Mouse (Mus musculus) kidney, postnatal 0 days (tissue): Measurements from ENCODE around the gene Gse1. TPM values are rescaled to one million over a fixed set of nuclear protein-coding genes. Genes with fewer than 3 reads are reported as not detected.
"Not testable (repeated sequence)": the region's sequence is repeated elsewhere in the genome, so short reads cannot be mapped to it uniquely, and the experiment has no call there.

Experiments
- ATAC-seq: fragments of 200-750 bp; cut with Nextera tagmentation; replicated peaks from 2 replicates; pipeline ENCODE4 v1.8.0; 2017; ENCODE audit warnings: low read depth, moderate number of reproducible peaks, moderate TSS enrichment, moderate library complexity; ENCODE audit not compliant: low FRiP score
- DNase-seq: peaks from one replicate; pipeline ENCODE4 v3.0.0-alpha.2; 2016; ENCODE audit warnings: low spot score
- H3K27ac ChIP-seq: fragments of 300-500 bp; sonication (generic); 2 replicates; pipeline ENCODE4 v1.5.1; 2014; ENCODE audit warnings: mild to moderate bottlenecking
- H3K27me3 ChIP-seq: fragments of 300-500 bp; sonication (generic); 2 replicates; pipeline ENCODE4 v1.6.1; 2014; ENCODE audit warnings: low read length, mixed read lengths; ENCODE audit not compliant: insufficient read depth
- H3K36me3 ChIP-seq: fragments of 300-500 bp; sonication (generic); 2 replicates; pipeline ENCODE4 v1.6.1; 2014; ENCODE audit warnings: low read length, mixed read lengths; ENCODE audit not compliant: insufficient read depth
- H3K4me1 ChIP-seq: fragments of 300-500 bp; sonication (generic); replicated peaks from 2 replicates; pipeline ENCODE4 v1.6.1; 2014; ENCODE audit warnings: antibody characterized with exemption, low read length, mixed read lengths; ENCODE audit not compliant: insufficient read depth
- H3K4me2 ChIP-seq: fragments of 300-500 bp; sonication (generic); 2 replicates; pipeline ENCODE4 v1.6.1; 2014; ENCODE audit warnings: mild to moderate bottlenecking, low read length, moderate library complexity, mixed read lengths
- H3K4me3 ChIP-seq: fragments of 300-500 bp; sonication (generic); replicated peaks from 2 replicates; pipeline ENCODE4 v1.5.1; 2014; ENCODE audit warnings: low read depth, low read length
- H3K9ac ChIP-seq: fragments of 300-500 bp; sonication (generic); 2 replicates; pipeline ENCODE4 v1.6.1; 2014; ENCODE audit warnings: low read depth, low read length
- H3K9me3 ChIP-seq: fragments of 300-500 bp; sonication (generic); replicated peaks from 2 replicates; pipeline ENCODE4 v1.6.1; 2016; ENCODE audit warnings: low read length, inconsistent platforms, mixed read lengths
- CTCF ChIP-seq: IDR thresholded peaks from 2 replicates; pipeline ENCODE4 v1.5.1; 2016; ENCODE audit warnings: antibody characterized with exemption, low read depth, mild to moderate bottlenecking, moderate library complexity
- WGBS: fragments of 180-500 bp; shearing (Covaris S2); extraction: QIAGEN DNeasy Blood & Tissue Kit; methylation state at CpG from one replicate; pipeline ENCODE4 v1.1.7; 2014; 5-methylcytosine and 5-hydroxymethylcytosine counted together
- polyA plus RNA-seq: library from polyadenylated mRNA; unstranded; fragments of >200 nt; fragmentation: Nextera tagmentation; extraction: Ambion mirVana; gene quantifications from 2 replicates; pipeline ENCODE4 v1.2.1, GENCODE M21; 2015

The Gse1 gene
- polyA plus RNA-seq, 1 experiment from 2014 or later, result 8.4 TPM

GRCm38 (mm10) chr8:120361301-120361700 is 133.0 kb downstream of the Gse1 start:
- Histone ChIP-seq H3K9me3 (no peaks in the 10 kb centered on the region), H3K27ac (no peak overlapping the region), H3K9ac (no peak overlapping the region), H3K4me2 (no peak overlapping the region), H3K4me3 (no peak overlapping the region), H3K36me3 (no peaks in the 10 kb centered on the region), H3K27me3 (no peaks in the 10 kb centered on the region), H3K4me1 (peaks cover 16% of the 10 kb centered on the region; the same call in 1 of the 2 replicates)
- 68% methylated on average over 8 of the region's 8 CpGs for WGBS
- TF ChIP-seq CTCF, result no peak
- no peak for DNase-seq
- no peak for ATAC-seq

GRCm38 (mm10) chr8:120363552-120364071 is 135.4 kb downstream of the Gse1 start:
- Histone ChIP-seq H3K27ac (peak overlapping the region; percentile 66; the same call in 1 of the 2 replicates), H3K4me2 (no peak overlapping the region), H3K9ac (no peak overlapping the region), H3K9me3 (no peaks in the 10 kb centered on the region), H3K4me1 (peaks cover 18% of the 10 kb centered on the region), H3K27me3 (no peaks in the 10 kb centered on the region), H3K4me3 (no peak overlapping the region), H3K36me3 (no peaks in the 10 kb centered on the region)
- peak; percentile 77 for TF ChIP-seq CTCF
- DNase-seq (peak; percentile 51), ATAC-seq (peak; percentile 23; the same call in 1 of the 2 replicates)
- 38% methylated on average over 10 of the region's 10 CpGs for WGBS

GRCm38 (mm10) chr8:120364093-120364725 is 136.0 kb downstream of the Gse1 start:
- 40% methylated on average over 7 of the region's 7 CpGs for WGBS
- H3K4me3 ChIP-seq, result no peak overlapping the region
- TF ChIP-seq CTCF, result peak; percentile 58
- no peak overlapping the region for H3K4me2 ChIP-seq
- H3K27ac ChIP-seq, result peak overlapping the region; percentile 66; the same call in 1 of the 2 replicates
- no peak overlapping the region for H3K9ac ChIP-seq
- ATAC-seq (peak; percentile 18; the same call in 1 of the 2 replicates), DNase-seq (peak; percentile 53)
- no peaks in the 10 kb centered on the region for H3K27me3 ChIP-seq
- no peaks in the 10 kb centered on the region for H3K36me3 ChIP-seq
- H3K9me3 ChIP-seq, result no peaks in the 10 kb centered on the region
- H3K4me1 ChIP-seq, result peaks cover 23% of the 10 kb centered on the region

- 89% methylated on average over 6 of the region's 6 CpGs for WGBS
- Histone ChIP-seq H3K9me3 (no peaks in the 10 kb centered on the region), H3K27me3 (no peaks in the 10 kb centered on the region), H3K4me2 (no peak overlapping the region), H3K27ac (no peak overlapping the region), H3K36me3 (no peaks in the 10 kb centered on the region), H3K9ac (no peak overlapping the region), H3K4me3 (no peak overlapping the region), H3K4me1 (peaks cover 31% of the 10 kb centered on the region)
- no peak for DNase-seq
- TF ChIP-seq CTCF, result no peak
- no peak for ATAC-seq
Measured at GRCm38 (mm10) chr8:120366840-120367239, 138.6 kb downstream of the Gse1 start.

- peak overlapping the region; percentile 61; the same call in 1 of the 2 replicates for H3K27ac ChIP-seq
- not testable (repeated sequence) for H3K4me3 ChIP-seq, ATAC-seq, H3K36me3 ChIP-seq, H3K27me3 ChIP-seq, DNase-seq, H3K4me2 ChIP-seq, H3K9me3 ChIP-seq, H3K9ac ChIP-seq
- WGBS, result 67% methylated on average over 1 of the region's 1 CpGs
- H3K4me1 ChIP-seq, result peaks cover 32% of the 10 kb centered on the region
Measured at GRCm38 (mm10) chr8:120368191-120368590, 139.9 kb downstream of the Gse1 start.

- Histone ChIP-seq H3K27me3 (no peaks in the 10 kb centered on the region), H3K4me3 (no peak overlapping the region), H3K4me1 (peaks cover 32% of the 10 kb centered on the region), H3K36me3 (no peaks in the 10 kb centered on the region), H3K9me3 (no peaks in the 10 kb centered on the region), H3K4me2 (no peak overlapping the region), H3K9ac (no peak overlapping the region), H3K27ac (peak overlapping the region; percentile 67)
- DNase-seq, result peak; percentile 95
- peak; percentile 69 for TF ChIP-seq CTCF
- 23% methylated on average over 11 of the region's 11 CpGs for WGBS
- ATAC-seq, result peak; percentile 69
Measured at GRCm38 (mm10) chr8:120368814-120369649, 140.8 kb downstream of the Gse1 start.
